Mouse (Mus musculus): ENCODE measurements around the gene 4922502D21Rik. TPM values are rescaled to one million over a fixed set of nuclear protein-coding genes. Genes with fewer than 3 reads are reported as not detected.

The 4922502D21Rik gene
- polyA plus RNA-seq, 1 experiment = not detected

DNA sequence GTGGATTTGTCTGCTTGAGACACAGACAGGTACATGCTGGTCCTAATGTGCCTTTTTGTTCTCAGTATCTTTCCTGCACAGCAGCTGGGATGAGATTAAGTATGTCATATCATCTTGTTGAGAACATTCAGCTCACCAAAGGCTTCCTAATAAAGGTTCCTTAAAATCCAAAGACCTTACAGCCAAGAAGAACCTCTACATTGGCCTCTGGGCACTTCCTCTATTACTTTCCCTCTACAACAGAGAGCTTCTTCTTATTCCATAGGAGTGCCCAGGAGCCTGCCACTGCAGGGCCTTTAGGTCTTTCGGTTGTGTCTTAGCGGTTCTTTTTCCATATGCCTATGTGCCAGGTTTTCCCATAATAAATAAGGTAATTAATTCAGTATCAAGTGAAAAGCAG is 55.1 kb downstream of the 4922502D21Rik start:
- no peaks in the 10 kb centered on the region for H3K9me3 ChIP-seq (ENCODE audit: control insufficient read depth, low read length)
- H3K27me3 ChIP-seq (ENCODE audit: control insufficient read depth) = no peaks in the 10 kb centered on the region
- H3K4me1 ChIP-seq (ENCODE audit: control insufficient read depth) = no peaks in the 10 kb centered on the region
- no peaks in the 10 kb centered on the region for H3K36me3 ChIP-seq (ENCODE audit: control insufficient read depth)
- no peak for TF ChIP-seq TAL1 (IDR thresholded peaks at IDR 0.05; ENCODE audit: low read length)
- no peak overlapping the region for H3K4me3 ChIP-seq (replicated peaks)

DNA sequence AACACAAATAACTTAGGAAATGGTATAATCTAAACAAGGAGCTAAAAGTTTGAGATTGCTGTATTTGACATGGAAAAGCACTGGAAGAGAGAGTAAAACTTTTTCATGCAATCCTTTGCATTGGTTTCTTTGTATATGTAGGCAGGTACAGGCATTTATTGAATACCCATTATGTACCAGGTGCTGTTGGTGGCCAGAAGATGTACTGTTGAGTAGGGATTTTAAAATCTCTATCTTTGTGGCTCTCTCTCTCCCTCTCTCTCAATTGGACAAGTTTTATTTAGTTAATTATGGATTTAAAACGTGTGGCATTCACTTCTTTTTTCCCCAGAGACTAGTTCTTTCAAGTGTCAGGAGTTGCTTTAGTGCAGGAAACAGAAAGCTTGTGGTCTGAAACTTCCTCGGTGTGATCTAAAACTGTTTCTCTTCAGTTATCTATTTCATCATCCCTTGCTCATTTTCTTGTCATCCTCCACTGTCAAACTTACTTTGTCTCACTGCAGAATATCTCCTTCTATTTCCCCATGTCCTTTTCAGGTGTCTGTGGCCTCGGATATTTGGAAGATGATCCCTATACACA is 55.9 kb downstream of the 4922502D21Rik start:
- H3K9me3 ChIP-seq (ENCODE audit: control insufficient read depth, low read length) = no peaks in the 10 kb centered on the region
- no peaks in the 10 kb centered on the region for H3K4me1 ChIP-seq (ENCODE audit: control insufficient read depth)
- no peaks in the 10 kb centered on the region for H3K36me3 ChIP-seq (ENCODE audit: control insufficient read depth)
- H3K4me3 ChIP-seq (replicated peaks) = no peak overlapping the region
- TF ChIP-seq TAL1 (IDR thresholded peaks at IDR 0.05; ENCODE audit: low read length) (no peak), GATA1 (IDR thresholded peaks at IDR 0.05; ENCODE audit: low read length) (no peak)
- no peaks in the 10 kb centered on the region for H3K27me3 ChIP-seq (ENCODE audit: control insufficient read depth)

DNA sequence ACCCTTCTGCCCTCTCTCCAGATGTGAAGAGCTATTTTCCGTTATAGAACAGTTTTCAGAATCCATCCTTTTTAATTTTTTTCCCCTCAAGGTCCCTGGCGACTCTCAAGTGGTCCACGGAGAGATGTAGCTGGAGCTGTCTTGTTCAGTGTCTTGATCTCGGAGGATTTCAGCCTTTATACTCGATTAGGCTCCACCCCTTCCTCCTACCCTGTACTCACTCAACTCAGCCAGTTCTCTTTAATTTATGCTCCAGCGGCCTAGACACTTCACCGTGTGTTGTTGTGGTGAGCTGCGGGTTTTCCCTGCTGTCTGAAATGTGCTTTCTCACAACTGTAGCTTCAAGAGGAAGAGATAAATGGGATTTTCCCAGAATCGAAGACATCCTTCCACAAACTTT is 56.4 kb downstream of the 4922502D21Rik start, which contains the start of gene Cd69:
Gene Cd69 (minus strand): TSS at position 217 of the 400 bp plus-strand sequence.
- Histone ChIP-seq H3K36me3 (ENCODE audit: control insufficient read depth) (no peaks in the 10 kb centered on the region), H3K4me1 (ENCODE audit: control insufficient read depth) (no peaks in the 10 kb centered on the region), H3K4me3 (replicated peaks) (no peak within 1 kb of the TSS), H3K27me3 (ENCODE audit: control insufficient read depth) (no peaks in the 10 kb centered on the region), H3K9me3 (ENCODE audit: control insufficient read depth, low read length) (no peaks in the 10 kb centered on the region)
- no peak for TF ChIP-seq GATA1 (IDR thresholded peaks at IDR 0.05; ENCODE audit: low read length)
- TF ChIP-seq TAL1 (IDR thresholded peaks at IDR 0.05; ENCODE audit: low read length) = no peak

DNA sequence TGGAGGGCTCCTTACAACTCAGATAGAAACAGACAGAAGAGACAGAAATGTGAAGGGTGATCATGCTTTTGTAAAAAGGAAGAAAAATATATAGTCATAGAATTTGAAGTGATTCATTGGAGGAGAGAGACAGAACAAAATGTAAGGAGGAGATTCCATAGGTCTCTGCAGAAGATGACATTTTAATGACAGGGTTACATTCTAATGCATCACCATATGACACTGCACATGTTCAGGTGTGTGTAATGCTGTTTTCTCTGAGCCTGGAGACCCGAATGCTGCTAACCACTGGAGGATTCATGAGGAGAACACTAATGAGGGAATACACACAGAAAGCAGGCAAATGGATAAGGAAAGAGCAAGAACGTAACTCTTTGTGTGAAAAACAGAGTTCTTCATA is 57.1 kb downstream of the 4922502D21Rik start:
- no peak overlapping the region for H3K4me3 ChIP-seq (replicated peaks)

DNA sequence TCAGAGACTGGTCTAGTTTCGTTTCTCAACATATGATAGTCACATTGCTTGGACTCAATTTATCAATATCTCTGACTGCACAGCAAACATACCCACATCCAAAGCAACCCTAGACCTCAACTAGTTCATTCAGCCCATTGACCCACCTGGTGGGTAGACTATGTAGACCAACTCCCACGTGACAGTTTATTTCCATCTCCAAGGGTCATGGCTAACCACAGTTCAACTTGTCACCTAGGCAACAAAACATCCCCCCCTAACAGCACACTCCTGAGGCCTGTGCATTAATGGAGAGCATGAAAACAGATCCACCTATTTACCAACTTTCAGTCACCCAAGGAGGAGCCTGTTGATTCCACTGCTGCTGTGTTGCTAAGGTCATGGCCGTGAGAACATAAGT is 57.9 kb downstream of the 4922502D21Rik start:
- Histone ChIP-seq H3K36me3 (ENCODE audit: control insufficient read depth) (no peaks in the 10 kb centered on the region), H3K27me3 (ENCODE audit: control insufficient read depth) (no peaks in the 10 kb centered on the region), H3K4me3 (replicated peaks) (no peak overlapping the region), H3K4me1 (ENCODE audit: control insufficient read depth) (no peaks in the 10 kb centered on the region), H3K9me3 (ENCODE audit: control insufficient read depth, low read length) (no peaks in the 10 kb centered on the region)
- TF ChIP-seq GATA1 (IDR thresholded peaks at IDR 0.05; ENCODE audit: low read length) = no peak
- TF ChIP-seq TAL1 (IDR thresholded peaks at IDR 0.05; ENCODE audit: low read length) = no peak

More for the DNA sequence above, 57.1 kb downstream of the 4922502D21Rik start:
- H3K9me3 ChIP-seq (ENCODE audit: control insufficient read depth, low read length) = no peaks in the 10 kb centered on the region
- no peaks in the 10 kb centered on the region for H3K36me3 ChIP-seq (ENCODE audit: control insufficient read depth)
- H3K4me1 ChIP-seq (ENCODE audit: control insufficient read depth) = no peaks in the 10 kb centered on the region
- H3K27me3 ChIP-seq (ENCODE audit: control insufficient read depth) = no peaks in the 10 kb centered on the region
- TF ChIP-seq TAL1 (IDR thresholded peaks at IDR 0.05; ENCODE audit: low read length) = no peak
- TF ChIP-seq GATA1 (IDR thresholded peaks at IDR 0.05; ENCODE audit: low read length) = no peak

Other genes starting within 250 kb of the 4922502D21Rik start
- gene Clec2e, start 230.9 kb downstream of the 4922502D21Rik start, polyA plus RNA-seq (2012) = not detected in 2 replicates
- gene Clec2d, start 151.2 kb downstream of the 4922502D21Rik start, polyA plus RNA-seq (2012) = not detected in 2 replicates
- 0.02 and 0.04 TPM in 2 replicates for gene Cd69, start 56.4 kb downstream of the 4922502D21Rik start, polyA plus RNA-seq (2012)
- gene Clec12a, start 10.9 kb upstream of the 4922502D21Rik start, polyA plus RNA-seq (2012) = not detected in 2 replicates
- gene Clec12b, start 54.1 kb upstream of the 4922502D21Rik start, polyA plus RNA-seq (2012) = not detected in 2 replicates
- gene Clec1b, start 65.5 kb upstream of the 4922502D21Rik start, polyA plus RNA-seq (2012) = not detected in 2 replicates
- gene Clec9a, start 77.1 kb upstream of the 4922502D21Rik start, polyA plus RNA-seq (2012) = not detected in 2 replicates
- not detected in 2 replicates for gene Clec1a, start 120.2 kb upstream of the 4922502D21Rik start, polyA plus RNA-seq (2012)
- not detected in 2 replicates for gene Olr1, start 175.4 kb upstream of the 4922502D21Rik start, polyA plus RNA-seq (2012)
- gene Tmem52b, start 180.8 kb upstream of the 4922502D21Rik start, polyA plus RNA-seq (2012) = not detected in 2 replicates
- 5.3 and 7.9 TPM in 2 replicates for gene Gabarapl1, start 201.4 kb upstream of the 4922502D21Rik start, polyA plus RNA-seq (2012)
- gene Klre1, start 246.1 kb upstream of the 4922502D21Rik start, polyA plus RNA-seq (2012) = not detected in 2 replicates